Comparison of ENCODE assay signal across 6 mouse cellular contexts in genomic region chr3:95954648-95955173, GRCm38 (mm10). TPM values are rescaled to one million over a fixed set of nuclear protein-coding genes. Genes with fewer than 3 reads are reported as not detected.
DNase-seq lines count a peak whose midpoint lies in the region; ATAC-seq and TF ChIP-seq lines count a peak whose summit lies in the region.
"Not testable (repeated sequence)": the region's sequence is repeated elsewhere in the genome, so short reads cannot be mapped to it uniquely, and the experiment has no call there.
"Had no signal": no experiment of that assay in that cellular context is flagged by ENCODE, and none has a peak within 500 bp of the region (broad histone marks: within the 10 kb centered on the region; RNA-seq: fewer than 3 reads in every experiment).

No protein-coding gene starts in this region.

- in situ Hi-C loops in CH12.LX (cut with MboI; ENCODE audit: low pct_ligation_motif_present, low pct_unique_long_range_greater_than_20kb, low sequenced_read_pairs): not testable (repeated sequence)

- TF ChIP-seq EP300 in CH12.LX (IDR thresholded peaks at IDR 0.05; ENCODE audit: low read length); MEL (IDR thresholded peaks at IDR 0.05; ENCODE audit: low read depth in 1 of 2, low read length in 2 of 2): not testable (repeated sequence)

- not testable (repeated sequence) for DNase-seq in CH12.LX (ENCODE audit: extremely low read depth)
- DNase-seq in MEL (ENCODE audit: low read depth, low spot score): peak; percentile 52
- DNase-seq in ZHBTc4 (ENCODE audit: low read depth, low spot score): peak; percentile 48

- dilution Hi-C loops in CH12.LX (cut with MboI; ENCODE audit: extremely low pct_ligation_motif_present, extremely low pct_unique_long_range_greater_than_20kb, low sequenced_read_pairs): not testable (repeated sequence)

- peaks cover 16 to 56% of the 10 kb centered on the region in 2 experiments; a peak in 3 of 4 replicates for H3K4me1 ChIP-seq in CH12.LX (ENCODE audit: control insufficient read depth in 1 of 2, insufficient read depth in 2 of 2)
- H3K4me1 ChIP-seq in MEL (ENCODE audit: control insufficient read depth in 1 of 2, insufficient read depth in 2 of 2, low read length in 2 of 2): peaks cover 15 to 36% of the 10 kb centered on the region in 2 experiments
- H3K4me1 ChIP-seq in heart, embryonic 13.5 days: peaks cover 44% of the 10 kb centered on the region

- not testable (repeated sequence) for TF ChIP-seq CTCF in CH12.LX (conservative IDR thresholded peaks at IDR 0.05 in 1 of 2, IDR thresholded peaks at IDR 0.05 in 1 of 2; ENCODE audit: low read depth in 2 of 2, low read length in 2 of 2); MEL (IDR thresholded peaks at IDR 0.05 in 2 of 3, conservative IDR thresholded peaks at IDR 0.05 in 1 of 3; ENCODE audit: control insufficient read depth in 1 of 3, insufficient read depth in 1 of 3, low read depth in 2 of 3, low read length in 3 of 3, poor library complexity in 1 of 3, severe bottlenecking in 1 of 3)

- not testable (repeated sequence) for H3K4me2 ChIP-seq in CH12.LX (ENCODE audit: insufficient read depth, low read depth, poor library complexity, severe bottlenecking); heart, embryonic 13.5 days

- not testable (repeated sequence) for H3K36me3 ChIP-seq in CH12.LX (replicated peaks in 1 of 2; ENCODE audit: control insufficient read depth in 1 of 2, insufficient read depth in 1 of 2, low read length in 1 of 2); heart, embryonic 13.5 days; macrophage (ENCODE audit: inconsistent target)
- H3K36me3 ChIP-seq in MEL (ENCODE audit: control insufficient read depth in 1 of 2, insufficient read depth in 2 of 2, low read length in 2 of 2): peaks cover 0 to 19% of the 10 kb centered on the region in 2 experiments; a peak in 2 of 4 replicates

- not testable (repeated sequence) for H3K9ac ChIP-seq in CH12.LX (ENCODE audit: insufficient read depth, low read depth); MEL (ENCODE audit: control insufficient read depth, low read depth, low read length, poor library complexity, severe bottlenecking); heart, embryonic 13.5 days

- H3K9me3 ChIP-seq in CH12.LX (replicated peaks; ENCODE audit: low read length); MEL (replicated peaks; ENCODE audit: insufficient read depth, low read length); heart, embryonic 13.5 days: not testable (repeated sequence)

- WGBS in heart, embryonic 13.5 days: 86% methylated on average over 12 of the region's 12 CpGs
- WGBS in macrophage (ENCODE audit: missing documents): 92% methylated on average over 8 of the region's 12 CpGs

- not testable (repeated sequence) for TF ChIP-seq RAD21 in CH12.LX (IDR thresholded peaks at IDR 0.05; ENCODE audit: low read depth, low read length); MEL (IDR thresholded peaks at IDR 0.05; ENCODE audit: low read depth, low read length)

- TF ChIP-seq POLR2A in CH12.LX (IDR thresholded peaks at IDR 0.05; ENCODE audit: low read depth, low read length): not testable (repeated sequence)
- TF ChIP-seq POLR2A in MEL (IDR thresholded peaks at IDR 0.05; ENCODE audit: control insufficient read depth in 1 of 2, insufficient read depth in 1 of 2, low read depth in 1 of 2, low read length in 2 of 2, poor library complexity in 1 of 2): peak in 1 of 2 experiments; percentile 64; a peak in 2 of 4 replicates

- H3K27me3 ChIP-seq in CH12.LX (replicated peaks); MEL (ENCODE audit: control insufficient read depth in 1 of 2, insufficient read depth in 2 of 2, low read length in 2 of 2); heart, embryonic 13.5 days (replicated peaks): not testable (repeated sequence)

- not testable (repeated sequence) for H3K79me2 ChIP-seq in CH12.LX (replicated peaks; ENCODE audit: control insufficient read depth, extremely low read depth, insufficient read depth, poor library complexity, severe bottlenecking); MEL (ENCODE audit: control insufficient read depth, insufficient read depth, low read length, poor library complexity); macrophage (ENCODE audit: inconsistent target)

- ATAC-seq in heart, embryonic 13.5 days (ENCODE audit: extremely low read depth, insufficient number of reproducible peaks, low FRiP score, low TSS enrichment): not testable (repeated sequence)

- H3K27ac ChIP-seq in CH12.LX (ENCODE audit: insufficient read depth, low read depth); MEL (ENCODE audit: control insufficient read depth, low read depth, low read length): not testable (repeated sequence)
- 0 out of 2 replicates have a peak overlapping the region, but pooled peaks have one; percentile 98 for H3K27ac ChIP-seq in heart, embryonic 13.5 days (replicated peaks)
- peak overlapping the region; percentile 46 for H3K27ac ChIP-seq in macrophage

- H3K4me3 ChIP-seq in CH12.LX (replicated peaks in 1 of 3; ENCODE audit: low read depth in 2 of 3, low read length in 2 of 3, poor library complexity in 1 of 3); MEL (ENCODE audit: control insufficient read depth in 1 of 2, insufficient read depth in 1 of 2, low read depth in 2 of 2, low read length in 2 of 2); heart, embryonic 13.5 days; macrophage (ENCODE audit: inconsistent target): not testable (repeated sequence)

TF ChIP-seq in CH12.LX, 34 proteins besides CTCF, POLR2A, EP300 and RAD21:
- peak; percentile 70; the same call in 1 of the 2 replicates for TF ChIP-seq TBP (conservative IDR thresholded peaks at IDR 0.05; ENCODE audit: low read depth, low read length)

TF ChIP-seq in MEL, 35 proteins besides CTCF, POLR2A, EP300 and RAD21:
- TF ChIP-seq NELFE (IDR thresholded peaks at IDR 0.05; ENCODE audit: low read depth, low read length) (peak; percentile 60), TBP (IDR thresholded peaks at IDR 0.05; ENCODE audit: low read depth, low read length) (peak; percentile 95), ZMIZ1 (IDR thresholded peaks at IDR 0.05; ENCODE audit: low read depth, low read length) (peak; percentile 68; the same call in 1 of the 2 replicates)

RNA-seq across cellular contexts. Expression of gene Anp32e, which starts 25.7 kb away (rescaled TPM):
- total RNA-seq in CH12.LX (2012; rRNA removed) (85.2 and 126 TPM in 2 replicates), CH12.LX (2014; rRNA removed) (64.8 and 74.2 TPM in 2 replicates), MEL (2012; rRNA removed) (159 and 197 TPM in 2 replicates)
- polyA plus RNA-seq in CH12.LX (2012; ENCODE audit: insufficient read length, low read depth) (439 and 608 TPM in 2 replicates), MEL (2012; ENCODE audit: insufficient read depth in 1 of 2, insufficient read length in 2 of 2, low read depth in 1 of 2, low replicate concordance in 2 of 2, missing spikeins in 1 of 2) (100 to 1,000 TPM; 412 to 748 TPM), macrophage (2018) (40.1 to 196 TPM (median 80.7 TPM) in 3 replicates)
- 164 and 182 TPM in 2 replicates for polyA plus RNA-seq in heart, embryonic 13.5 days (2015; fragmentation: Nextera tagmentation; extraction: Ambion mirVana)
- total RNA-seq in macrophage (2018; cell fraction: chromatin; rRNA removed): 10 to 100 TPM in 16 of 26 experiments, 1 to 10 TPM in 10; 5.8 to 31.9 (median 11.0) TPM
- 10 to 100 TPM; 24.0 to 62.5 (median 37.7) TPM for total RNA-seq in macrophage (2018; cell fraction: cytosol; rRNA removed)
- total RNA-seq in macrophage (2018; cell fraction: nucleus; rRNA removed): 10 to 100 TPM; 11.2 to 50.9 (median 18.7) TPM

RNA-seq across cellular contexts. Expression of gene Plekho1, which starts 41.1 kb away (rescaled TPM):
- total RNA-seq in CH12.LX (2012; rRNA removed): 23.0 and 24.6 TPM in 2 replicates
- 22.2 and 22.3 TPM in 2 replicates for total RNA-seq in CH12.LX (2014; rRNA removed)
- polyA plus RNA-seq in CH12.LX (2012; ENCODE audit: insufficient read length, low read depth): 18.6 and 23.4 TPM in 2 replicates
- total RNA-seq in MEL (2012; rRNA removed): 4.2 and 6.4 TPM in 2 replicates
- polyA plus RNA-seq in MEL (2012; ENCODE audit: insufficient read depth in 1 of 2, insufficient read length in 2 of 2, low read depth in 1 of 2, low replicate concordance in 2 of 2, missing spikeins in 1 of 2): 10 to 100 TPM in 1 of 2 experiments, not detected in 1; 19.2 TPM
- polyA plus RNA-seq in heart, embryonic 13.5 days (2015; fragmentation: Nextera tagmentation; extraction: Ambion mirVana): 59.2 and 64.8 TPM in 2 replicates
- total RNA-seq in macrophage (2018; cell fraction: chromatin; rRNA removed): 100 to 1,000 TPM; 115 to 354 (median 220) TPM
- total RNA-seq in macrophage (2018; cell fraction: cytosol; rRNA removed): 100 to 1,000 TPM; 154 to 259 (median 208) TPM
- 100 to 1,000 TPM; 160 to 320 (median 230) TPM for total RNA-seq in macrophage (2018; cell fraction: nucleus; rRNA removed)
- polyA plus RNA-seq in macrophage (2018): 189 to 264 TPM (median 249 TPM) in 3 replicates

RNA-seq across cellular contexts. Expression of gene Car14, which starts 50.2 kb away (rescaled TPM):
- total RNA-seq in CH12.LX (2012; rRNA removed) (0.13 TPM in 2 replicates), CH12.LX (2014; rRNA removed) (not detected in 2 replicates), MEL (2012; rRNA removed) (0.15 TPM in 1 of 2 replicates, not detected in the other)
- polyA plus RNA-seq in CH12.LX (2012; ENCODE audit: insufficient read length, low read depth) (0.36 and 0.97 TPM in 2 replicates), MEL (2012; ENCODE audit: insufficient read depth in 1 of 2, insufficient read length in 2 of 2, low read depth in 1 of 2, low replicate concordance in 2 of 2, missing spikeins in 1 of 2) (under 1 TPM in 1 of 2 experiments, not detected in 1; 0.38 TPM), macrophage (2018) (not detected in 3 replicates)
- polyA plus RNA-seq in heart, embryonic 13.5 days (2015; fragmentation: Nextera tagmentation; extraction: Ambion mirVana): 26.1 and 31.5 TPM in 2 replicates
- total RNA-seq in macrophage (2018; cell fraction: chromatin; rRNA removed): not detected
- total RNA-seq in macrophage (2018; cell fraction: cytosol; rRNA removed): not detected
- total RNA-seq in macrophage (2018; cell fraction: nucleus; rRNA removed): not detected
- polyA plus RNA-seq: G1E had no signal

Comparison
In these comparisons a context has a peak if more than half of its experiments do, and no peak if none do; other contexts are left out.
1. RNA of gene Car14, which starts 50.2 kb away (polyA plus RNA-seq): 26.1 to 31.5 TPM in heart, embryonic 13.5 days; 0.38 TPM in MEL, 0.36 to 0.97 TPM in CH12.LX and not detected in macrophage; every median in the first group is over 10 times any median in the second.